Mouse (Mus musculus) neutrophil, adult 65 days (primary cell): ENCODE data around the gene Tvp23a. TPM values are rescaled to one million over a fixed set of nuclear protein-coding genes. Genes with fewer than 3 reads are reported as not detected.

Experiments
- total RNA-seq: library from RNA; stranded (reverse); gene quantifications from 2 replicates; pipeline ENCODE4 v1.2.4, GENCODE M21; 2023

Tvp23a gene
- not detected in 2 replicates for total RNA-seq

GRCm38 (mm10) chr16:10447264-10447594, at the start of gene Tvp23a:
Gene Tvp23a, minus strand, starts transcription at chr16:10447362.

GRCm38 (mm10) chr16:10479857-10480256, 32.7 kb upstream of the Tvp23a start, which contains the start of gene Ciita:
Gene Ciita, plus strand, starts transcription at chr16:10480059.

GRCm38 (mm10) chr16:10411764-10412746, 35.1 kb downstream of the Tvp23a start, which contains the start of gene Nubp1:
Gene Nubp1, plus strand, starts transcription at chr16:10411948.

GRCm38 (mm10) chr16:10394699-10395540, 52.2 kb downstream of the Tvp23a start, which contains the start of gene Tekt5:
Gene Tekt5, minus strand, starts transcription at chr16:10395490.

Other genes with a start within 250 kb of the Tvp23a start
- gene Emp2, start 133.4 kb downstream of the Tvp23a start, total RNA-seq, result not detected in 2 replicates
- not detected in 2 replicates for gene Tekt5, start 51.9 kb downstream of the Tvp23a start, total RNA-seq
- 12.7 and 16.0 TPM in 2 replicates for gene Nubp1, start 35.4 kb downstream of the Tvp23a start, total RNA-seq
- 1.3 and 1.7 TPM in 2 replicates for gene Ciita, start 32.7 kb upstream of the Tvp23a start, total RNA-seq
- 2.3 and 5.2 TPM in 2 replicates for gene Dexi, start 95.7 kb upstream of the Tvp23a start, total RNA-seq
- gene Clec16a, start 98.0 kb upstream of the Tvp23a start, total RNA-seq, result 28.5 and 39.5 TPM in 2 replicates